Mouse (Mus musculus): ENCODE data around the gene Zfp628. TPM values are rescaled to one million over a fixed set of nuclear protein-coding genes. Genes with fewer than 3 reads are reported as not detected.
A peak's percentile ranks its signal among the peaks of the same experiment; 100 is the strongest.

The Zfp628 gene
- polyA plus RNA-seq, 1 experiment = 8.0 TPM

DNA sequence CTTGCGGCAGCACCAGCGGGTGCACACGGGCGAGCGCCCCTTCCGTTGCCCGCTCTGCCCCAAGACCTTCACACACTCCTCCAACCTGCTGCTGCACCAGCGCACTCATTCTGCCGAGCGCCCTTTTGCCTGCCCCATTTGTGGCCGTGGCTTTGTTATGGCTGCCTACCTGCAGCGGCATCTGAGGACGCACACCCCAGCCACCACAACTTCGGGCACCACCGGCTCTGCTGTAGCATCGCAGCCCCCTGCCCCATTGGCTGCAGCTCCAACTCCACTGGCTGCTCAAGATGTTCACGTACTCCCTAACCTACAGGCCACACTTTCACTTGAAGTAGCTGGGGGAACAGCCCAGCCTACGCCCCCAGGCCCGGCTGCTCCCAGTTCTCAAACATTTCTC is 5.5 kb downstream of the Zfp628 start:
- Histone ChIP-seq H3K79me2 (ENCODE audit: control insufficient read depth, insufficient read depth) (peaks cover 18% of the 10 kb centered on the region), H3K4me3 (no peak overlapping the region), H3K36me3 (ENCODE audit: control insufficient read depth, insufficient read depth) (no peaks in the 10 kb centered on the region), H3K27me3 (ENCODE audit: control insufficient read depth, insufficient read depth, insufficient read length) (no peaks in the 10 kb centered on the region), H3ac (ENCODE audit: control insufficient read depth, insufficient read length) (no peak overlapping the region), H3K4me2 (ENCODE audit: low read depth) (no peak overlapping the region)
- TF ChIP-seq POLR2A (IDR thresholded peaks at IDR 0.05; ENCODE audit: insufficient read length, low read depth) (no peak), TCF12 (IDR thresholded peaks at IDR 0.05; ENCODE audit: insufficient read depth, poor library complexity, severe bottlenecking) (no peak), MYOD1 (IDR thresholded peaks at IDR 0.05; ENCODE audit: control insufficient read depth in 1 of 3, insufficient read length in 2 of 3, low read depth in 2 of 3) (no peak), POLR2AphosphoS2 (IDR thresholded peaks at IDR 0.05; ENCODE audit: insufficient read length, low read depth) (no peak), MYOG (IDR thresholded peaks at IDR 0.05; ENCODE audit: control insufficient read depth in 1 of 3, insufficient read depth in 1 of 3, insufficient read length in 2 of 3, low read depth in 2 of 3) (no peak), SRF (IDR thresholded peaks at IDR 0.05; ENCODE audit: control insufficient read depth, insufficient read length, low read depth) (no peak), REST (IDR thresholded peaks at IDR 0.05; ENCODE audit: insufficient read depth, insufficient read length) (no peak), TCF3 (IDR thresholded peaks at IDR 0.05; ENCODE audit: insufficient read length, low read depth) (no peak)

DNA sequence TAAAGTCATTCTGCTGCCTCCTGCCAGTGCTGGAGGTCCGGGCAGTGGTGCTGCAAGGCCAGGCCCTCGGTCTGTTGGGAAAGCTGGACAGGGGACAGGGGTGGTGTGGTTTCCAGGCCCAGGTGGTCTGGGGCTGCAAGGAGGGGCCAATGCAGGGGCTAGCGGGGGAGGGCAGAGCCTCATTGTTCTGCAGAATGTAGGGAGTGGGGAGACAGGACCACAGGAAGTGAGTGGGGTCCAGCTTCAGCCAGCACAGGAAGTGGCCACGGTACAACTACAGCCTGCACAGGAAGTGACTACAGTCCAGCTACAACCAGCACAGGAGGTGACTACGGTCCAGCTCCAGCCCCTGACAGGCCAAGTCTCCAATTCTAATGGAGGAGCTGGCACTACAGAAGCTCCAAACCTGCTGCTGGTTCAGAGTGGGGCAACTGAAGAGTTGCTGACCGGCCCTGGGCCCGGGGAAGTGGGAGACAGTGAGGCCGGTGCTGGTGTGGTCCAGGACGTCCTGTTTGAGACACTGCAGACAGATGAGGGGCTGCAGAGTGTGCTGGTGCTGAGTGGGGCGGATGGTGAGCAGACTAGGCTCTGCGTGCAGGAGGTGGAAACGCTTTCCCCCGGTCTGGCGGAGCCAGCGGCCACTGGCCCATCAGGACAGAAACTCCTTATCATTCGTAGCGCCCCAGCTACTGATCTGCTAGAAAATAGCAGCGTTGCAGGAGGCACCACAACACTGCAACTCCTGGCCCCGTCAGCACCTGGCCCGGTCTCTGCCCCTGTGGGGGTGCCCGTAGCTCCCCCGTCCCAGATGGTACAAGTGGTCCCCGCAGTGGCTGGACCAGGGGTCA is 6.2 kb downstream of the Zfp628 start:
- Histone ChIP-seq H3K4me3 (no peak overlapping the region), H3K36me3 (ENCODE audit: control insufficient read depth, insufficient read depth) (no peaks in the 10 kb centered on the region), H3K4me2 (ENCODE audit: low read depth) (no peak overlapping the region), H3ac (ENCODE audit: control insufficient read depth, insufficient read length) (no peak overlapping the region), H3K79me2 (ENCODE audit: control insufficient read depth, insufficient read depth) (peaks cover 11% of the 10 kb centered on the region), H3K27me3 (ENCODE audit: control insufficient read depth, insufficient read depth, insufficient read length) (no peaks in the 10 kb centered on the region)
- TF ChIP-seq SRF (IDR thresholded peaks at IDR 0.05; ENCODE audit: control insufficient read depth, insufficient read length, low read depth) (no peak), MYOG (IDR thresholded peaks at IDR 0.05; ENCODE audit: control insufficient read depth in 1 of 3, insufficient read depth in 1 of 3, insufficient read length in 2 of 3, low read depth in 2 of 3) (no peak), MYOD1 (IDR thresholded peaks at IDR 0.05; ENCODE audit: control insufficient read depth in 1 of 3, insufficient read length in 2 of 3, low read depth in 2 of 3) (no peak), CEBPB (IDR thresholded peaks at IDR 0.05; ENCODE audit: insufficient read depth, poor library complexity, severe bottlenecking) (no peak), POLR2AphosphoS2 (IDR thresholded peaks at IDR 0.05; ENCODE audit: insufficient read length, low read depth) (peak; percentile 42), REST (IDR thresholded peaks at IDR 0.05; ENCODE audit: insufficient read depth, insufficient read length) (no peak), USF1 (IDR thresholded peaks at IDR 0.05; ENCODE audit: low read depth) (no peak)

DNA sequence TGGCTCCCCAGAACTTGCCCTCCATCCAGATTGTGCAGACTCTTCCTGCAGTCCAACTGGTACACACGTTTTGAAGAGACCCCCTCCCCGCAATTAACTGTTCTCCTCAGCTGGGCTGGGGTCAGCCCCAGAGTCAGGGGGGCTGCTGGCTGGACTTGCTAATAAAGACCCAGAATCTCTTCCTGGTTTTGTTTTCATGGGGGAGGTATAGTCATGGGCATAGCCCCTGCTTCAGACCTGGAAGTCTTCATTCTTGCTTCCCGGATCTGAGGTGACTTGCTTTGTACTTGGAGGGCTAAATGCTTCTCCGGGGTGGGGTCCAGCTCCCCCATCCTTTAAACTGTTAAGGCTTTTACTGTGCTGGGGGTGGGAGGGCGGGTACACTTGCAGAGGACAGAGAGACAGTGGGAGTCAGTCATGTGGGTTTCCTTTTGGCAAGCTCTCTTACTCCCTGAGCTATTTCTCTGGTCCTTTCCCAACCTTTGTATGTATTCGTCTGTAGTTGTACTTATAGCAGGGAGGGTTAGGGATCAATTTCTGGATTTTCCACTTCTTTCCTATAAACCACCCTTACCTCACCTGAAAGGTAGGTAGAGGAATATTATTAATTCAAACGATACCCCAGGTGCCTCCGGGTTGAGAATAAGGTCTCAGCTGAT is 6.9 kb downstream of the Zfp628 start, which contains the start of gene Nat14:
Gene Nat14 (plus strand): TSS at position 205 of the 659 bp plus-strand sequence.
- no peak for TF ChIP-seq MYOD1 (IDR thresholded peaks at IDR 0.05; ENCODE audit: control insufficient read depth in 1 of 3, insufficient read length in 2 of 3, low read depth in 2 of 3)
- no peak for TF ChIP-seq CEBPB (IDR thresholded peaks at IDR 0.05; ENCODE audit: insufficient read depth, poor library complexity, severe bottlenecking)
- no peak for TF ChIP-seq MAX (IDR thresholded peaks at IDR 0.05; ENCODE audit: low read depth)
- no peaks in the 10 kb centered on the region for H3K36me3 ChIP-seq (ENCODE audit: control insufficient read depth, insufficient read depth)
- no peak within 1 kb of the TSS for H3K4me3 ChIP-seq
- H3ac ChIP-seq (ENCODE audit: control insufficient read depth, insufficient read length) = no peak within 1 kb of the TSS
- H3K27me3 ChIP-seq (ENCODE audit: control insufficient read depth, insufficient read depth, insufficient read length) = no peaks in the 10 kb centered on the region
- no peak within 1 kb of the TSS for H3K4me2 ChIP-seq (ENCODE audit: low read depth)
- peaks cover 3% of the 10 kb centered on the region for H3K79me2 ChIP-seq (ENCODE audit: control insufficient read depth, insufficient read depth)

DNA sequence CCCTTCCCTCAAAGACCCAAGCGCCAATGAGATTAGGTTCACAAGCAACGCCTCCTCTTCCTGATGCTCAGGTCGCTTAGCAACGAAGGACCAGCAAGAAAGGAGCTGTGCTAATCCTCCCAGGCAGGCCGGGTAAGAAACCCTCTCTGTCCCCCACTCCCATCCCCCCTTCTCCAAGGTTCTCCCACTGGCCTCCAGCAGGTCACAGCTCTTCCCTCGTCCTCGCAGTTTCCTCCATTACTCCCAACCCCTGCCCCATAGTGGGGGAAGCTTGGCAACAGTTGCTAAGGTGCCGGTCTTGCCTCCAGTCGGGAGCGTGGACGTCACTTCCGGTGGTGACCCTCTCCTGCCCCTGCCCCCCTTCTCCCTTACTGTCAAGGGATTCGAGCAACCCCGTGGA is 7.5 kb downstream of the Zfp628 start:
- no peaks in the 10 kb centered on the region for H3K36me3 ChIP-seq (ENCODE audit: control insufficient read depth, insufficient read depth)
- no peak overlapping the region for H3K4me3 ChIP-seq
- H3K27me3 ChIP-seq (ENCODE audit: control insufficient read depth, insufficient read depth, insufficient read length) = no peaks in the 10 kb centered on the region
- H3K79me2 ChIP-seq (ENCODE audit: control insufficient read depth, insufficient read depth) = no peaks in the 10 kb centered on the region
- no peak overlapping the region for H3K4me2 ChIP-seq (ENCODE audit: low read depth)
- no peak overlapping the region for H3ac ChIP-seq (ENCODE audit: control insufficient read depth, insufficient read length)
- no peak for TF ChIP-seq E2F4 (IDR thresholded peaks at IDR 0.05; ENCODE audit: insufficient read depth)
- TF ChIP-seq REST (IDR thresholded peaks at IDR 0.05; ENCODE audit: insufficient read depth, insufficient read length) = no peak
- TF ChIP-seq POLR2AphosphoS2 (IDR thresholded peaks at IDR 0.05; ENCODE audit: insufficient read length, low read depth) = peak; percentile 62

DNA sequence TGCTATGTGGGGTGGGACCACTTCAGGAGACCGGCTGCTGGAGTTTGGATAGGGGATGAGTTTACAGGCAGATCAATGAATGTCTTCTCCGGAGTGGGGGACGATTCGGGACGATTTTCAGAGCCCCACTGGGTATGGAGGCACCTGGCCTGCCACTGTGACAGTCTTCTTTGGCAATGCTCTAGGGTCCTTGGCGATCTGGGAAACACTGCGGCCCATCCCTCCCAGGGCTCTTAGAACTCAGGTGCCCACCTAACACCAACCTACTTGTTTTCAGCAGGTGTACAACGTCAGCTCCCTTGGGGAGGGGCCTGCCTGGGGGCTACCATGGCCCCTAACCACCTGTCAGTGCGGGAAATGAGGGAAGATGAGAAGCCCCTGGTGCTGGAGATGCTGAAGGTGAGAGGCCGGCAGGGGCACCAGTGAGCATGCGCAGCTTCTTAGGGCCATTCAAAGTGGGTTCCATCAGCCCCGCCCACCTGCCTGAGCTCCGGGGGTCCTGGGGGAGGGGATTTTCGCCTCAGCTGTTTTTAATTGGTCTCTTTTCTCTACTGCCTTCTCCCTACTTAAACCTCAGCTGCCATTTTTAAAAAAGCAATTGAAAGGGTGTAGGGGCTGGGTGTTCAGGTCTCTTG is 8.0 kb downstream of the Zfp628 start:
- Histone ChIP-seq H3K27me3 (ENCODE audit: control insufficient read depth, insufficient read depth, insufficient read length) (no peaks in the 10 kb centered on the region), H3ac (ENCODE audit: control insufficient read depth, insufficient read length) (no peak overlapping the region), H3K4me3 (no peak overlapping the region), H3K79me2 (ENCODE audit: control insufficient read depth, insufficient read depth) (no peaks in the 10 kb centered on the region), H3K4me2 (ENCODE audit: low read depth) (peak overlapping the region; percentile 84), H3K36me3 (ENCODE audit: control insufficient read depth, insufficient read depth) (no peaks in the 10 kb centered on the region)
- TF ChIP-seq POLR2A (IDR thresholded peaks at IDR 0.05; ENCODE audit: insufficient read length, low read depth) (no peak), POLR2AphosphoS2 (IDR thresholded peaks at IDR 0.05; ENCODE audit: insufficient read length, low read depth) (no peak), CEBPB (IDR thresholded peaks at IDR 0.05; ENCODE audit: insufficient read depth, poor library complexity, severe bottlenecking) (no peak), USF1 (IDR thresholded peaks at IDR 0.05; ENCODE audit: low read depth) (no peak), TCF3 (IDR thresholded peaks at IDR 0.05; ENCODE audit: insufficient read length, low read depth) (no peak), E2F4 (IDR thresholded peaks at IDR 0.05; ENCODE audit: insufficient read depth) (no peak), MYOD1 (IDR thresholded peaks at IDR 0.05; ENCODE audit: control insufficient read depth in 1 of 3, insufficient read length in 2 of 3, low read depth in 2 of 3) (no peak), TCF12 (IDR thresholded peaks at IDR 0.05; ENCODE audit: insufficient read depth, poor library complexity, severe bottlenecking) (no peak), MAX (IDR thresholded peaks at IDR 0.05; ENCODE audit: low read depth) (no peak), MYOG (IDR thresholded peaks at IDR 0.05; ENCODE audit: control insufficient read depth in 1 of 3, insufficient read depth in 1 of 3, insufficient read length in 2 of 3, low read depth in 2 of 3) (no peak), REST (IDR thresholded peaks at IDR 0.05; ENCODE audit: insufficient read depth, insufficient read length) (no peak), SRF (IDR thresholded peaks at IDR 0.05; ENCODE audit: control insufficient read depth, insufficient read length, low read depth) (no peak)

Measured in myocyte (in vitro differentiated cells).